Mouse (Mus musculus) thymus, postnatal 4 days (tissue): ENCODE measurements around the gene Ccdc124.

Source experiments
- DNase-seq: peaks from one replicate; pipeline ENCODE4 v3.0.0; 2021

The Ccdc124 gene

GRCm38 (mm10) chr8:70894771-70895545 lies 21.2 kb upstream of the Ccdc124 start:
- DNase-seq: no peak

GRCm38 (mm10) chr8:70894385-70894720 lies 20.6 kb upstream of the Ccdc124 start:
- DNase-seq: no peak

- peak; percentile 90 for DNase-seq
Observed at GRCm38 (mm10) chr8:70893656-70894384, 20.1 kb upstream of the Ccdc124 start.

- DNase-seq: no peak
Observed at GRCm38 (mm10) chr8:70892896-70893655, 19.3 kb upstream of the Ccdc124 start.

- no peak for DNase-seq
Observed at GRCm38 (mm10) chr8:70892022-70892895, 18.5 kb upstream of the Ccdc124 start, which contains the start of gene Slc5a5. Slc5a5 (minus strand) TSS chr8:70892757.

- DNase-seq: peak; percentile 56
Observed at GRCm38 (mm10) chr8:70891356-70891755, 17.6 kb upstream of the Ccdc124 start.

GRCm38 (mm10) chr8:70890656-70891055 lies 16.9 kb upstream of the Ccdc124 start:
- no peak for DNase-seq

- DNase-seq: peak; percentile 71
Observed at GRCm38 (mm10) chr8:70887669-70888068, 13.9 kb upstream of the Ccdc124 start.

GRCm38 (mm10) chr8:70885612-70886011 lies 11.9 kb upstream of the Ccdc124 start:
- peak; percentile 65 for DNase-seq

- DNase-seq: no peak
Observed at GRCm38 (mm10) chr8:70884683-70885082, 10.9 kb upstream of the Ccdc124 start.

- DNase-seq: no peak
Observed at GRCm38 (mm10) chr8:70884186-70884585, 10.5 kb upstream of the Ccdc124 start.

GRCm38 (mm10) chr8:70880546-70880945 lies 6.8 kb upstream of the Ccdc124 start:
- DNase-seq: no peak

- peak; percentile 42 for DNase-seq
Observed at GRCm38 (mm10) chr8:70880126-70880525, 6.4 kb upstream of the Ccdc124 start.

GRCm38 (mm10) chr8:70879500-70879899 lies 5.8 kb upstream of the Ccdc124 start:
- DNase-seq: no peak

GRCm38 (mm10) chr8:70878178-70878577 lies 4.4 kb upstream of the Ccdc124 start:
- no peak for DNase-seq

GRCm38 (mm10) chr8:70876382-70876781 lies 2.6 kb upstream of the Ccdc124 start:
- DNase-seq: peak; percentile 20

- peak; percentile 18 for DNase-seq
Observed at GRCm38 (mm10) chr8:70874441-70874840, 706 bp upstream of the Ccdc124 start.

- DNase-seq: peak; percentile 19
Observed at GRCm38 (mm10) chr8:70872643-70873363, 932 bp downstream of the Ccdc124 start.

- DNase-seq: no peak
Observed at GRCm38 (mm10) chr8:70871195-70871807, 2.4 kb downstream of the Ccdc124 start.

GRCm38 (mm10) chr8:70869601-70870041 lies 4.1 kb downstream of the Ccdc124 start:
- peak; percentile 83 for DNase-seq

GRCm38 (mm10) chr8:70869199-70869571 lies 4.5 kb downstream of the Ccdc124 start:
- DNase-seq: no peak
